Mouse (Mus musculus) adrenal gland (tissue): ENCODE measurements around the gene Npr2.

Experiments used
- intact Hi-C: fragments of 180-260 bp; cut with DNase I; formaldehyde crosslinking; loops from one replicate; pipeline ENCODE4 v1.15.1; 2025
- microRNA-seq, 2 experiments: library from miRNA; unstranded; fragments of <30 nt; microRNA quantifications; one replicate each; pipeline ENCODE4; 2019

Gene Npr2

GRCm38 (mm10) chr4:43668782-43669427 lies 37.2 kb downstream of the Npr2 start, which contains the start of the genes Tmem8b and Fam221b:
Tmem8b (plus strand) TSS chr4:43668971.
Fam221b (minus strand) TSS chr4:43669145.
- intact Hi-C loops = loop anchor here (5.0 kb wide), 1 partner anchor 37 kb away; the partner anchor contains the start of gene Npr2

- intact Hi-C loops = loop anchor here (5.0 kb wide), 1 partner anchor 37 kb away; the partner anchor contains the start of gene Npr2
Observed at GRCm38 (mm10) chr4:43669428-43669794, 37.7 kb downstream of the Npr2 start.

GRCm38 (mm10) chr4:43672070-43672469 lies 40.3 kb downstream of the Npr2 start:
- intact Hi-C loops = loop anchor here (2.0 kb wide), 1 partner anchor 39 kb away; the partner anchor contains the start of gene Olfr71

- intact Hi-C loops = loop anchor here (2.0 kb wide), 1 partner anchor 37 kb away; the partner anchor contains the start of gene Olfr71
Observed at GRCm38 (mm10) chr4:43673703-43674102, 42.0 kb downstream of the Npr2 start.

GRCm38 (mm10) chr4:43674974-43675373 lies 43.2 kb downstream of the Npr2 start:
- intact Hi-C loops = no loop called here

GRCm38 (mm10) chr4:43675608-43676007 lies 43.9 kb downstream of the Npr2 start:
- intact Hi-C loops = no loop called here

GRCm38 (mm10) chr4:43678541-43678940 lies 46.8 kb downstream of the Npr2 start:
- intact Hi-C loops = no loop called here

GRCm38 (mm10) chr4:43679416-43680043 lies 47.8 kb downstream of the Npr2 start:
- intact Hi-C loops = no loop called here

- intact Hi-C loops = no loop called here
Observed at GRCm38 (mm10) chr4:43690021-43690420, 58.3 kb downstream of the Npr2 start.

- intact Hi-C loops = no loop called here
Observed at GRCm38 (mm10) chr4:43691026-43691425, 59.3 kb downstream of the Npr2 start.

- intact Hi-C loops = no loop called here
Observed at GRCm38 (mm10) chr4:43693806-43694241, 62.1 kb downstream of the Npr2 start.

- intact Hi-C loops = no loop called here
Observed at GRCm38 (mm10) chr4:43694439-43695248, 62.9 kb downstream of the Npr2 start.

GRCm38 (mm10) chr4:43695249-43695671 lies 63.5 kb downstream of the Npr2 start:
- intact Hi-C loops = no loop called here

- intact Hi-C loops = no loop called here
Observed at GRCm38 (mm10) chr4:43696561-43696960, 64.8 kb downstream of the Npr2 start.

- intact Hi-C loops = no loop called here
Observed at GRCm38 (mm10) chr4:43700707-43701106, 69.0 kb downstream of the Npr2 start, which contains the start of gene Olfr70. Olfr70 (minus strand) TSS chr4:43700807.

Small RNA genes within 50 kb of the gene (microRNA-seq; reads per million reads assigned to microRNA genes)
- 0.12 to 0.23 reads per million in 2 experiments for gene Gm25262
